Mouse (Mus musculus): ENCODE measurements at regions not wholly inside any gene's neighbourhood (a gene's known extent, or its start where the extent isn't known, plus 50 kb on each side); places are given as distances from the start of the nearest gene placed in this dataset.
A peak's percentile ranks its signal among the peaks of the same experiment; 100 is the strongest.
"Not testable (repeated sequence)": the region's sequence is repeated elsewhere in the genome, so short reads cannot be mapped to it uniquely, and the experiment has no call there.

- DNase-seq (ENCODE audit: low spot score): no peak
Observed at GRCm38 (mm10) chr1:184234320-184234988, 200.4 kb upstream of the 1700056E22Rik start.

- DNase-seq (ENCODE audit: low spot score): peak; percentile 18
Observed at GRCm38 (mm10) chr1:184233741-184234255, 199.7 kb upstream of the 1700056E22Rik start.

- DNase-seq (ENCODE audit: low spot score): no peak
Observed at GRCm38 (mm10) chr1:184222326-184222725, 188.2 kb upstream of the 1700056E22Rik start.

- DNase-seq (ENCODE audit: low spot score): no peak
Observed at GRCm38 (mm10) chr1:184221792-184222191, 187.7 kb upstream of the 1700056E22Rik start.

GRCm38 (mm10) chr1:184197272-184197671 is 163.2 kb upstream of the 1700056E22Rik start:
- DNase-seq (ENCODE audit: low spot score): no peak

GRCm38 (mm10) chr1:184191325-184191724 is 157.2 kb upstream of the 1700056E22Rik start:
- no peak for DNase-seq (ENCODE audit: low spot score)

- no peak for DNase-seq (ENCODE audit: low spot score)
Observed at GRCm38 (mm10) chr1:184187582-184187981, 153.5 kb upstream of the 1700056E22Rik start.

GRCm38 (mm10) chr1:184182163-184182562 is 148.1 kb upstream of the 1700056E22Rik start:
- DNase-seq (ENCODE audit: low spot score): no peak

GRCm38 (mm10) chr1:184174416-184174815 is 140.3 kb upstream of the 1700056E22Rik start:
- not testable (repeated sequence) for DNase-seq (ENCODE audit: low spot score)

GRCm38 (mm10) chr1:184173739-184174138 is 139.6 kb upstream of the 1700056E22Rik start:
- DNase-seq (ENCODE audit: low spot score): no peak

- DNase-seq (ENCODE audit: low spot score): no peak
Observed at GRCm38 (mm10) chr1:184172986-184173385, 138.9 kb upstream of the 1700056E22Rik start.

GRCm38 (mm10) chr1:184171601-184172000 is 137.5 kb upstream of the 1700056E22Rik start:
- DNase-seq (ENCODE audit: low spot score): no peak

GRCm38 (mm10) chr1:184170926-184171325 is 136.8 kb upstream of the 1700056E22Rik start:
- DNase-seq (ENCODE audit: low spot score): no peak

GRCm38 (mm10) chr1:184169967-184170366 is 135.9 kb upstream of the 1700056E22Rik start:
- no peak for DNase-seq (ENCODE audit: low spot score)

GRCm38 (mm10) chr1:184169034-184169783 is 135.1 kb upstream of the 1700056E22Rik start:
- no peak for DNase-seq (ENCODE audit: low spot score)

GRCm38 (mm10) chr1:184166951-184167350 is 132.8 kb upstream of the 1700056E22Rik start:
- DNase-seq (ENCODE audit: low spot score): no peak

- DNase-seq (ENCODE audit: low spot score): not testable (repeated sequence)
Observed at GRCm38 (mm10) chr1:184162526-184162925, 128.4 kb upstream of the 1700056E22Rik start.

GRCm38 (mm10) chr1:184147713-184148112 is 113.6 kb upstream of the 1700056E22Rik start:
- DNase-seq (ENCODE audit: low spot score): no peak

- no peak for DNase-seq (ENCODE audit: low spot score)
Observed at GRCm38 (mm10) chr1:184142974-184143373, 108.9 kb upstream of the 1700056E22Rik start.

GRCm38 (mm10) chr1:184140486-184140885 is 106.4 kb upstream of the 1700056E22Rik start:
- no peak for DNase-seq (ENCODE audit: low spot score)

- no peak for DNase-seq (ENCODE audit: low spot score)
Observed at GRCm38 (mm10) chr1:184140082-184140481, 106.0 kb upstream of the 1700056E22Rik start.

- no peak for DNase-seq (ENCODE audit: low spot score)
Observed at GRCm38 (mm10) chr1:184138661-184139060, 104.6 kb upstream of the 1700056E22Rik start.

GRCm38 (mm10) chr1:184130897-184131296 is 96.8 kb upstream of the 1700056E22Rik start:
- DNase-seq (ENCODE audit: low spot score): no peak
